Mouse (Mus musculus): ENCODE measurements around the gene Lrrn4. TPM values are rescaled to one million over a fixed set of nuclear protein-coding genes. Genes with fewer than 3 reads are reported as not detected.

Lrrn4 gene
- polyA plus RNA-seq, 1 experiment: not detected

DNA sequence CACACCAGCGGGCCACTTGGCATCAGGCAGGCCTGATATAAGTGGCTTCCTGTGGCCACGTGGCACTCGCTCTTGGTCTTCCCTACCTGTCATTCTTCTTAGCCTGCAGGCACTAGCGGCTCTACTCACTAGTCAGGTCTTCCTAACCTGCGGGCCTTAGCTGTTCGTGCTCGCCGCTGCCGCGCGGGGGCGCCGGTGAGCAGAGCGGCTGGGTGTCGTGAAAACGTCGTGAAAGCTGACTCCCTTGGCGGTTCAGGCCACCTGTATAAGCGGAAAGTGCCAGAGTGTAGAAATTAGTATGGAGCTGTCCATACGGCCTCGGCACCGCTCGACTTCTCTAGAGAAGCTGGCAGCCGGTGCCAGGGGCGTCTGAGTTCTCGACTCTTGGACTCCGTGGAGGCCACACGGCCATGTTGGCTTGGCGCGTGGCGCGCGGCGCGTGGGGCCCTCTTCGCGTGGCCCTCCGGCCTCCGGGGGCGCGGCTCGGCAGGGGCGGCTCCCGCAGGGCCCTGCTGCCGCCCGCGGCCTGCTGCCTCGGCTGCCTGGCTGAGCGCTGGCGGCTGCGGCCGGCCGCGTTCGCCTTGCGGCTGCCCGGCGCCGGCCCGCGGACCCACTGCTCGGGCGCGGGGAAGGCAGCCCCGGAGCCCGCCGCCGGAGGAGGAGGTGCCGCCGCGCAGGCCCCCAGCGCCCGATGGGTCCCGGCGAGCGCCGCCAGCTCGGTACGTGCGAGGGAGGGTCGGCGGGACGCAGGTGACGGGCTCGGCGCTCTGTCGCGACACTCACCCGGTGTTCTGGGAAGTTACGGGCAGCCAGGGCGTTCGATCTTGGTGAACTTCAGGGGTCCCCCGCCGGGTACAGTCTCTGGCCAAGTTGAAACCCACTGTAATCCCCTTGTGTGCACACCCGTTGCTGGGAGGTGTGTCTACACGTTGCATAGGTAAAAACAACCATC lies 34.0 kb downstream of the Lrrn4 start, which contains the start of gene Crls1:
Gene Crls1 (plus strand): TSS at position 260 of the 952 bp plus-strand sequence.
- peak within 1 kb of the TSS; percentile 83 for H3K4me3 ChIP-seq (replicated peaks; ENCODE audit: control insufficient read depth, low read depth, low read length)
- under 1% methylated on average over 96 of the region's 96 CpGs for WGBS
- peaks cover 3% of the 10 kb centered on the region for H3K4me1 ChIP-seq (ENCODE audit: control insufficient read depth, insufficient read depth, low read length)
- peak within 1 kb of the TSS; percentile 64 for H3K27ac ChIP-seq (ENCODE audit: control insufficient read depth, insufficient read depth, low read depth, low read length, poor library complexity)
- TF ChIP-seq POLR2A (IDR thresholded peaks at IDR 0.05; ENCODE audit: borderline replicate concordance, control insufficient read depth, low read depth, low read length) (peak; percentile 63; the same call in 1 of the 2 replicates), CTCF (IDR thresholded peaks at IDR 0.05; ENCODE audit: control insufficient read depth, insufficient read depth, low read length) (peak; percentile 97)

DNA sequence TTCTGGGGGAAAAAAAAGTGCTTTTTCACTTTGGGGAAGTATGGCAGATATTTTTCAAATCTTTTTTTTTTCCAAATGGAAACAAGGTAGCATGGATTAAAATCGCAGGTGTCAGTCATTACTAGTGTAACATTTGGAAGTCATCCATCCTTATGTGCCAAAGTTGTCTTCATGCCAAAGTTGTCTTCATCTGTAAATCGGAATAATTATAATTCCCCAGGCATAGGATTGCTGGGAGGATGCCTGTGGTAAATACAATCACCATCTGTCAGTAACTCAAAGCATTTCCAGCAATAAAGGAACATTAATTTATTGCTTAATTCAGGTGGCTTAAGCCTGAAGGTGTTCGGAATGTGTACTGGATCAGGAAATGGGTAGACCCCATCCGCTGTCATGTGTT lies 39.6 kb downstream of the Lrrn4 start:
- TF ChIP-seq CTCF (IDR thresholded peaks at IDR 0.05; ENCODE audit: control insufficient read depth, insufficient read depth, low read length) (no peak), POLR2A (IDR thresholded peaks at IDR 0.05; ENCODE audit: borderline replicate concordance, control insufficient read depth, low read depth, low read length) (no peak)
- Histone ChIP-seq H3K27ac (ENCODE audit: control insufficient read depth, insufficient read depth, low read depth, low read length, poor library complexity) (no peak overlapping the region), H3K4me1 (ENCODE audit: control insufficient read depth, insufficient read depth, low read length) (no peaks in the 10 kb centered on the region), H3K4me3 (replicated peaks; ENCODE audit: control insufficient read depth, low read depth, low read length) (no peak overlapping the region)
- 89% methylated on average over 4 of the region's 4 CpGs for WGBS

Other genes starting within 250 kb of the Lrrn4 start
- 9.9 and 13.6 TPM in 2 replicates for gene Shld1, start 194.0 kb downstream of the Lrrn4 start, polyA plus RNA-seq (2011; ENCODE audit: insufficient read depth, insufficient read length, low replicate concordance, missing spikeins)
- gene Chgb, start 99.6 kb downstream of the Lrrn4 start, polyA plus RNA-seq (2011; ENCODE audit: insufficient read depth, insufficient read length, low replicate concordance, missing spikeins): 1.3 TPM in 1 of 2 replicates, not detected in the other
- 10.5 and 22.8 TPM in 2 replicates for gene Trmt6, start 64.8 kb downstream of the Lrrn4 start, polyA plus RNA-seq (2011; ENCODE audit: insufficient read depth, insufficient read length, low replicate concordance, missing spikeins)
- 3.0 and 3.7 TPM in 2 replicates for gene Mcm8, start 64.8 kb downstream of the Lrrn4 start, polyA plus RNA-seq (2011; ENCODE audit: insufficient read depth, insufficient read length, low replicate concordance, missing spikeins)
- 5.7 and 12.8 TPM in 2 replicates for gene Crls1, start 34.2 kb downstream of the Lrrn4 start, polyA plus RNA-seq (2011; ENCODE audit: insufficient read depth, insufficient read length, low replicate concordance, missing spikeins)
- not detected in 2 replicates for gene Fermt1, start 65.0 kb upstream of the Lrrn4 start, polyA plus RNA-seq (2011; ENCODE audit: insufficient read depth, insufficient read length, low replicate concordance, missing spikeins)